8 mouse cellular contexts compared by ENCODE assay signal in the genomic region with DNA sequence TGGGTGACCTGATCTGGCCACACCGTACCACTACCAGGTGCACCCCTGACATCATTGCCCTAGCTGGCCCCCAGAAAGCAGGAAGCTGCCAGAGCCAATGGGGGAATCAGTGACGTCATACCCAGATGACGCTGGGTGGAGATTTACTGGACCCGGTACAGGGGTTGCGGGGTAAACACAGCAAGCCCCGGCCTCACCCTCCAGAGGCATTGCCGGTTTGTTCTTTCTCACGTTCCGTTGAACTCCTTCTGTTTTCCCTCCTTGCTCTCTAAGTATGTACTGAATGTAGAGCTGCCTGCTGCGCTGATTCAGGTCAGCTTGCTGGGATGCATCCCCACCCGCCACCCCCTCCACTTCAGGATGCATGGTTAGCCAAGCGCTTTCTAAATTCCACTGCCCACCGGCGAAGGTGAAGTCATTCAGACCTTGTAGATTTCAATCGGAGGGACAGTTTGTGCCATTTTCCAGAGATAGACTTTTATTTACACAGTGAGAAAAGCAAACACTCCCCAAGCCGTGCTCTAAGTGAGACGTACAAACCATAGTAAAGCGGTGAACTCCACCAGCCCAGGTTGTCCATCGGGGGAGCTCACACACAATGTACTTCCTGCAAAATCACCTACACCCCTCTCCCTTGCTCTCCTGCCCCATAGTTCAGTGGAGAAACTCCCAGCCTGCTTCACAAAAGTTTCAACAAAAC.
A peak's percentile ranks its signal among the peaks of the same experiment; 100 is the strongest.
DNase-seq lines count a peak whose midpoint lies in the region; ATAC-seq lines count a peak whose summit lies in the region.

No protein-coding gene starts in this region.

- WGBS in kidney, embryonic 14.5 days = 29% methylated on average over 19 of the region's 19 CpGs
- whole genome bisulfite sequencing in embryonic facial prominence, embryonic 14.5 days = 69% methylated on average over 19 of the region's 19 CpGs

- H3K9ac ChIP-seq in kidney, embryonic 14.5 days (ENCODE audit: low read depth, low read length) = 0 out of 2 replicates have a peak overlapping the region, but pooled peaks have one; percentile 23
- peak overlapping the region; percentile 8; the same call in 1 of the 2 replicates for H3K9ac ChIP-seq in embryonic facial prominence, embryonic 14.5 days (ENCODE audit: low read depth, low read length)

- DNase-seq in kidney, adult 18-20 months = no peak
- DNase-seq in embryonic facial prominence, embryonic 14.5 days (ENCODE audit: low spot score) = no peak
- DNase-seq in kidney, postnatal 4 days = peak; percentile 36 to 63
- DNase-seq in lung, postnatal 4 days = peak; percentile 57
- DNase-seq in right cerebral cortex, postnatal 25 days = no peak
- no peak for DNase-seq in right cerebral cortex, postnatal 14 days
- no peak for DNase-seq in adrenal gland, postnatal 10 days

- H3K9me3 ChIP-seq in kidney, embryonic 14.5 days (ENCODE audit: control insufficient read depth, low read length) = no peaks in the 10 kb centered on the region
- H3K9me3 ChIP-seq in embryonic facial prominence, embryonic 14.5 days (ENCODE audit: control insufficient read depth, low read length) = no peaks in the 10 kb centered on the region

- ATAC-seq in kidney, embryonic 14.5 days (ENCODE audit: low FRiP score, low TSS enrichment) = peak; percentile 59
- no peak for ATAC-seq in embryonic facial prominence, embryonic 14.5 days (ENCODE audit: low read depth)

- H3K27me3 ChIP-seq in kidney, embryonic 14.5 days (ENCODE audit: control insufficient read depth, insufficient read depth, low read length) = no peaks in the 10 kb centered on the region
- H3K27me3 ChIP-seq in embryonic facial prominence, embryonic 14.5 days (replicated peaks; ENCODE audit: control insufficient read depth, insufficient read depth, low read length) = no peaks in the 10 kb centered on the region

- H3K27ac ChIP-seq in kidney, embryonic 14.5 days (ENCODE audit: low read depth, low read length) = peak overlapping the region; percentile 77
- H3K27ac ChIP-seq in embryonic facial prominence, embryonic 14.5 days (replicated peaks; ENCODE audit: low read depth, low read length) = 0 out of 2 replicates have a peak overlapping the region, but pooled peaks have one; percentile 48

- 0 out of 2 replicates have a peak overlapping the region, but pooled peaks have one; percentile 9 for H3K4me3 ChIP-seq in kidney, embryonic 14.5 days (ENCODE audit: low read length)
- H3K4me3 ChIP-seq in embryonic facial prominence, embryonic 14.5 days (ENCODE audit: low read depth, low read length) = no peak overlapping the region

- peaks cover 48% of the 10 kb centered on the region for H3K4me1 ChIP-seq in kidney, embryonic 14.5 days (ENCODE audit: control insufficient read depth, insufficient read depth, low read length)
- H3K4me1 ChIP-seq in embryonic facial prominence, embryonic 14.5 days (ENCODE audit: control insufficient read depth, insufficient read depth, low read length) = peaks cover 11% of the 10 kb centered on the region

- H3K4me2 ChIP-seq in kidney, embryonic 14.5 days (replicated peaks; ENCODE audit: low read depth, low read length) = peak overlapping the region; percentile 33
- no peak overlapping the region for H3K4me2 ChIP-seq in embryonic facial prominence, embryonic 14.5 days (ENCODE audit: low read depth, low read length)

- H3K36me3 ChIP-seq in kidney, embryonic 14.5 days (ENCODE audit: control insufficient read depth, insufficient read depth, low read length) = no peaks in the 10 kb centered on the region
- no peaks in the 10 kb centered on the region for H3K36me3 ChIP-seq in embryonic facial prominence, embryonic 14.5 days (ENCODE audit: control insufficient read depth, insufficient read depth, low read length)

Comparison
In these comparisons a context has a peak if more than half of its experiments do, and no peak if none do; other contexts are left out.
1. DNase-seq: peak in kidney, postnatal 4 days (2 of 2) and lung, postnatal 4 days (2 of 2); none in kidney, adult 18-20 months (single experiment), embryonic facial prominence, embryonic 14.5 days (single experiment), right cerebral cortex, postnatal 25 days (single experiment), right cerebral cortex, postnatal 14 days (single experiment) and adrenal gland, postnatal 10 days (single experiment).